Mouse (Mus musculus) MEL (cell line): ENCODE results near the gene Traf1. TPM values are rescaled to one million over a fixed set of nuclear protein-coding genes. Genes with fewer than 3 reads are reported as not detected.

Experiments used
- DNase-seq: peaks from one replicate; pipeline ENCODE4 v3.0.0; 2011; ENCODE audit warnings: low read depth, low spot score
- H3K27ac ChIP-seq: 2 replicates; pipeline ENCODE4 v1.5.1; 2012; ENCODE audit warnings: low read depth, mild to moderate bottlenecking, control low read depth, low read length, moderate library complexity; ENCODE audit not compliant: control insufficient read depth
- H3K27me3 ChIP-seq, 2 experiments: fragments of 150-350 bp in 1 of 2; sonication (generic) in 1 of 2; 2 replicates each; pipeline ENCODE4 v1.6.1; 2012; ENCODE audit warnings: low read length in 2 of 2, mild to moderate bottlenecking in 2 of 2, improper control_type of control experiment in 1 of 2, moderate library complexity in 1 of 2; ENCODE audit not compliant: insufficient read depth in 2 of 2, control insufficient read depth in 1 of 2
- H3K36me3 ChIP-seq, 2 experiments: 2 replicates each; pipeline ENCODE4 v1.6.1; 2012 to 2014; ENCODE audit warnings: low read length in 2 of 2, improper control_type of control experiment in 1 of 2, inconsistent platforms in 1 of 2, mild to moderate bottlenecking in 1 of 2; ENCODE audit not compliant: insufficient read depth in 2 of 2, control insufficient read depth in 1 of 2
- H3K4me1 ChIP-seq, 2 experiments: fragments of 150-350 bp in 1 of 2; sonication (generic) in 1 of 2; 2 replicates each; pipeline ENCODE4 v1.6.1; 2012; ENCODE audit warnings: low read length in 2 of 2, improper control_type of control experiment in 1 of 2, mild to moderate bottlenecking in 1 of 2; ENCODE audit not compliant: insufficient read depth in 2 of 2, control insufficient read depth in 1 of 2
- H3K4me3 ChIP-seq, 2 experiments: fragments of 150-350 bp in 1 of 2; sonication (generic) in 1 of 2; 2 replicates each; pipeline ENCODE4 v1.5.1; 2012; ENCODE audit warnings: low read depth in 2 of 2, low read length in 2 of 2, mild to moderate bottlenecking in 2 of 2, moderate library complexity in 2 of 2, control low read depth in 1 of 2, improper control_type of control experiment in 1 of 2; ENCODE audit not compliant: control insufficient read depth in 1 of 2, insufficient read depth in 1 of 2
- H3K79me2 ChIP-seq: 2 replicates; pipeline ENCODE4 v1.6.1; 2012; ENCODE audit warnings: mild to moderate bottlenecking, low read length, moderate library complexity; ENCODE audit not compliant: control insufficient read depth, poor library complexity, insufficient read depth
- H3K9ac ChIP-seq: 2 replicates; pipeline ENCODE4 v1.6.1; 2012; ENCODE audit warnings: low read depth, mild to moderate bottlenecking, control low read depth, low read length, moderate library complexity; ENCODE audit not compliant: control insufficient read depth, poor library complexity, severe bottlenecking
- H3K9me3 ChIP-seq: fragments of 150-350 bp; sonication (generic); replicated peaks from 2 replicates; pipeline ENCODE4 v1.6.1; 2012; ENCODE audit warnings: mild to moderate bottlenecking, low read length, improper control_type of control experiment, moderate library complexity; ENCODE audit not compliant: insufficient read depth
- BHLHE40 ChIP-seq: IDR thresholded peaks from 2 replicates; pipeline ENCODE4 v1.6.1; 2012; ENCODE audit warnings: low read depth, mild to moderate bottlenecking, inconsistent platforms, low read length, improper control_type of control experiment, borderline replicate concordance
- CTCF ChIP-seq, 3 experiments: IDR thresholded peaks in 2 of 3; conservative IDR thresholded peaks in 1 of 3; 2 replicates each; pipeline ENCODE4 v1.5.1; 2011 to 2012; ENCODE audit warnings: low read length in 3 of 3, low read depth in 2 of 3, mild to moderate bottlenecking in 2 of 3, improper control_type of control experiment in 1 of 3, inconsistent platforms in 1 of 3, mixed read lengths in 1 of 3, moderate library complexity in 1 of 3; ENCODE audit not compliant: control insufficient read depth in 1 of 3, insufficient read depth in 1 of 3, poor library complexity in 1 of 3, severe bottlenecking in 1 of 3
- E2F4 ChIP-seq: IDR thresholded peaks from 2 replicates; pipeline ENCODE4 v1.6.1; 2011; ENCODE audit warnings: low read depth, low read length, improper control_type of control experiment, borderline replicate concordance
- ELF1 ChIP-seq: IDR thresholded peaks from 2 replicates; pipeline ENCODE4 v1.6.1; 2014; ENCODE audit warnings: low read depth, mild to moderate bottlenecking, inconsistent platforms, low read length, improper control_type of control experiment, moderate library complexity
- EP300 ChIP-seq, 2 experiments: IDR thresholded peaks; 2 replicates each; pipeline ENCODE4 v1.6.1; 2011; ENCODE audit warnings: improper control_type of control experiment in 2 of 2, low read length in 2 of 2, low read depth in 1 of 2, mild to moderate bottlenecking in 1 of 2
- ETS1 ChIP-seq: IDR thresholded peaks from 2 replicates; pipeline ENCODE4 v1.6.1; 2012; ENCODE audit warnings: low read depth, mild to moderate bottlenecking, inconsistent platforms, low read length, improper control_type of control experiment, moderate library complexity
- GATA1 ChIP-seq: IDR thresholded peaks from 2 replicates; pipeline ENCODE4 v1.6.1; 2011; ENCODE audit warnings: low read depth, low read length, improper control_type of control experiment
- HCFC1 ChIP-seq: IDR thresholded peaks from 2 replicates; pipeline ENCODE4 v1.6.1; 2012; ENCODE audit warnings: low read depth, mild to moderate bottlenecking, inconsistent platforms, low read length, improper control_type of control experiment, moderate library complexity
- JUND ChIP-seq: IDR thresholded peaks from 2 replicates; pipeline ENCODE4 v1.6.1; 2011; ENCODE audit warnings: low read depth, mild to moderate bottlenecking, improper control_type of control experiment, low read length
- MAX ChIP-seq: IDR thresholded peaks from 2 replicates; pipeline ENCODE4 v1.6.1; 2011; ENCODE audit warnings: low read length, improper control_type of control experiment
- MYC ChIP-seq: IDR thresholded peaks from 2 replicates; pipeline ENCODE4 v1.6.1; 2011; ENCODE audit warnings: low read depth, mild to moderate bottlenecking, low read length, improper control_type of control experiment, moderate library complexity
- POLR2A ChIP-seq, 2 experiments: IDR thresholded peaks; 2 replicates each; pipeline ENCODE4 v1.6.1; 2011 to 2012; ENCODE audit warnings: low read length in 2 of 2, mild to moderate bottlenecking in 2 of 2, control low read depth in 1 of 2, improper control_type of control experiment in 1 of 2, low read depth in 1 of 2, moderate library complexity in 1 of 2; ENCODE audit not compliant: control insufficient read depth in 1 of 2, insufficient read depth in 1 of 2, poor library complexity in 1 of 2
- RAD21 ChIP-seq: IDR thresholded peaks from 2 replicates; pipeline ENCODE4 v1.6.1; 2011; ENCODE audit warnings: mild to moderate bottlenecking, low read depth, low read length, improper control_type of control experiment
- TAL1 ChIP-seq: IDR thresholded peaks from 2 replicates; pipeline ENCODE4 v1.6.1; 2012; ENCODE audit warnings: mild to moderate bottlenecking, inconsistent platforms, low read length, moderate library complexity, mixed read lengths
- TBP ChIP-seq: IDR thresholded peaks from 2 replicates; pipeline ENCODE4 v1.8.0; 2011; ENCODE audit warnings: low read depth, low read length, improper control_type of control experiment
- UBTF ChIP-seq: IDR thresholded peaks from 2 replicates; pipeline ENCODE4 v1.6.1; 2012; ENCODE audit warnings: low read depth, mild to moderate bottlenecking, inconsistent platforms, low read length, improper control_type of control experiment, moderate library complexity, borderline replicate concordance; ENCODE audit not compliant: insufficient read depth
- ZC3H11A ChIP-seq: IDR thresholded peaks from 2 replicates; pipeline ENCODE4 v1.6.1; 2012; ENCODE audit warnings: low read depth, mild to moderate bottlenecking, inconsistent platforms, low read length, improper control_type of control experiment
- ZKSCAN1 ChIP-seq: IDR thresholded peaks from 2 replicates; pipeline ENCODE4 v1.6.1; 2012; ENCODE audit warnings: low read depth, mild to moderate bottlenecking, inconsistent platforms, low read length, improper control_type of control experiment, moderate library complexity
- ZNF384 ChIP-seq: IDR thresholded peaks from 2 replicates; pipeline ENCODE4 v1.6.1; 2012; ENCODE audit warnings: low read depth, mild to moderate bottlenecking, inconsistent platforms, low read length, improper control_type of control experiment
- polyA plus RNA-seq, 2 experiments: library from polyadenylated mRNA; stranded (reverse) in 1 of 2; unstranded in 1 of 2; fragments of >175 nt in 1 of 2; fragments of >200 nt in 1 of 2; gene quantifications; 2 replicates each; pipeline versions ENCODE4 v1.2.1 to v1.2.4; 2012; ENCODE audit warnings: low replicate concordance in 2 of 2, low read depth in 1 of 2; ENCODE audit not compliant: insufficient read length in 2 of 2, insufficient read depth in 1 of 2, missing spikeins in 1 of 2
- total RNA-seq: library from RNA; depleted of rRNA; stranded (reverse); fragments of 300-350 nt; gene quantifications from 2 replicates; pipeline ENCODE4 v1.2.3, GENCODE M21; 2012

Gene Traf1
- total and polyA plus RNA-seq, 3 experiments, result 0.03 to 0.04 TPM; not detected in 1

GRCm38 (mm10) chr2:34902731-34903130 lies 58.8 kb downstream of the Traf1 start:
- H3K27ac ChIP-seq, result no peak overlapping the region
- DNase-seq, result no peak
- H3K36me3 ChIP-seq, result peaks cover 0 to 8% of the 10 kb centered on the region in 2 experiments; a peak in 2 of 4 replicates
- no peak overlapping the region for H3K9ac ChIP-seq
- H3K9me3 ChIP-seq, result no peaks in the 10 kb centered on the region
- no peak overlapping the region for H3K4me3 ChIP-seq
- peaks cover 0 to 17% of the 10 kb centered on the region in 2 experiments; a peak in 3 of 4 replicates for H3K4me1 ChIP-seq
- H3K27me3 ChIP-seq, result no peaks in the 10 kb centered on the region
- TF ChIP-seq RAD21, result no peak
- no peak for TF ChIP-seq JUND
- TF ChIP-seq, all 39 proteins: peak for 0
- H3K79me2 ChIP-seq, result no peaks in the 10 kb centered on the region

- Histone ChIP-seq H3K27me3 (no peaks in the 10 kb centered on the region), H3K27ac (no peak overlapping the region), H3K9me3 (no peaks in the 10 kb centered on the region), H3K4me1 (peaks cover 0 to 14% of the 10 kb centered on the region in 2 experiments; a peak in 3 of 4 replicates), H3K36me3 (peaks cover 0 to 8% of the 10 kb centered on the region in 2 experiments; a peak in 2 of 4 replicates), H3K79me2 (no peaks in the 10 kb centered on the region), H3K9ac (no peak overlapping the region), H3K4me3 (no peak overlapping the region)
- DNase-seq, result peak; percentile 19
- no peak for TF ChIP-seq ZNF384
- no peak for TF ChIP-seq GATA1
- TF ChIP-seq CTCF (IDR thresholded peaks at IDR 0.05 in 2 of 3, conservative IDR thresholded peaks at IDR 0.05 in 1 of 3; ENCODE audit: control insufficient read depth in 1 of 3, insufficient read depth in 1 of 3, low read depth in 2 of 3, low read length in 3 of 3, poor library complexity in 1 of 3, severe bottlenecking in 1 of 3), result peak in 2 of 3 experiments; percentile 21 to 34; a peak in 4 of 6 replicates
- TF ChIP-seq MYC, result no peak
Measured at GRCm38 (mm10) chr2:34901726-34902125, 59.8 kb downstream of the Traf1 start.

- H3K4me1 ChIP-seq, result peaks cover 0 to 8% of the 10 kb centered on the region in 2 experiments; a peak in 2 of 4 replicates
- DNase-seq, result no peak
- no peak overlapping the region for H3K9ac ChIP-seq
- no peaks in the 10 kb centered on the region for H3K27me3 ChIP-seq
- H3K9me3 ChIP-seq, result no peaks in the 10 kb centered on the region
- H3K4me3 ChIP-seq, result no peak overlapping the region
- TF ChIP-seq TBP (no peak), ZC3H11A (no peak), EP300 (IDR thresholded peaks at IDR 0.05; ENCODE audit: low read depth in 1 of 2, low read length in 2 of 2) (no peak), ZKSCAN1 (no peak), POLR2A (IDR thresholded peaks at IDR 0.05; ENCODE audit: control insufficient read depth in 1 of 2, insufficient read depth in 1 of 2, low read depth in 1 of 2, low read length in 2 of 2, poor library complexity in 1 of 2) (no peak), MYC (no peak), JUND (no peak), HCFC1 (no peak), UBTF (no peak), ETS1 (no peak), MAX (no peak), E2F4 (no peak), TAL1 (no peak), ELF1 (no peak), CTCF (IDR thresholded peaks at IDR 0.05 in 2 of 3, conservative IDR thresholded peaks at IDR 0.05 in 1 of 3; ENCODE audit: control insufficient read depth in 1 of 3, insufficient read depth in 1 of 3, low read depth in 2 of 3, low read length in 3 of 3, poor library complexity in 1 of 3, severe bottlenecking in 1 of 3) (no peak), BHLHE40 (no peak)
- TF ChIP-seq, all 39 proteins: peak for 0
- H3K79me2 ChIP-seq, result no peaks in the 10 kb centered on the region
- peaks cover 0 to 2% of the 10 kb centered on the region in 2 experiments; a peak in 1 of 4 replicates for H3K36me3 ChIP-seq
- no peak overlapping the region for H3K27ac ChIP-seq
Measured at GRCm38 (mm10) chr2:34900412-34900811, 61.2 kb downstream of the Traf1 start.
